In the genomic region with DNA sequence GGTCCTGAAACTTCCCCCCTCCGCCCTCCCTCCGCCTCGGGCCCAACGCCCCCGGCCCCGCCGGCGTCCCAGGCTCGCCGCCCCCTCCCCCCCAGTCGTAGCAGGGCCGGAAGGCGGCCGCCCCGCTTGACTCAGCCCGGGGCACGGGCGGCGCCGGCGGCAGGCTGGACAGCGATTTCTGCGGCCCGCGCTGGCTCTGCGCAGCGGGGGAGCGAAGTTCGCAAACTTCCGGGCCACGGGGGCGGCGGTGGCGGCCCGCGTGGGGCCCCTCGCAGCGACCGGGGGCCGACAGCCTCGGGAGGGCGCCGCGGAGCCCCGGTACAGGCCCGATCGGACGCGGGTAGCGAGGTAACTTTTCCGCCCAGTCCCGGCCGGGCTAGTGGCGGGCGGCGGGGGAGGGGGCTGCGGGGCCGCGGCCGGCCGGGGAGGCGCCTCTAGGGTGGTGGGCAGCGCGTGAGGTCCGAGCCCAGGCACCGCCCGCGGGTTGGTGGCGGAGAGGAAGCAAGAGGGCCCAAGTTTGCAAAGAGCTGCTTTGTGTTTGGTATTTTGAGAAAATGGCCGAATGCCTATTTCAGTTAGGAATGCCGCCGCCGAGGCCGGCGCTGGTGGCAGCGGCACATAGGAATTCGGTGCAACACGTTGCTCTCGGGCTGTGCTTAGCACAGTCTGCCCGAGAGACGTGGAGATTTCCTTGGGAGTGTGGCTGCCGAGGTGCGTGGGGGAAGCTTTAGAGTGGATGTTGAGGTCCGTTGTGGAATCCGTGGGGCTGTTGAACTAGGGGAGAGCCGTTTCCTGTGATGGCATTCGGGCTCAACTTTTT, we compare ENCODE assay signal across 8 mouse cellular contexts. TPM values are rescaled to one million over a fixed set of nuclear protein-coding genes. Genes with fewer than 3 reads are reported as not detected.
DNase-seq lines count a peak whose midpoint lies in the region; ATAC-seq and TF ChIP-seq lines count a peak whose summit lies in the region.

No protein-coding gene starts in this region.

- H3K27ac ChIP-seq in embryonic fibroblast, embryonic 13.5 days (ENCODE audit: insufficient read depth, low read length), result peak overlapping the region; percentile 86
- H3K27ac ChIP-seq in heart, embryonic 13.5 days (replicated peaks), result peak overlapping the region; percentile 98
- peak overlapping the region; percentile 99 for H3K27ac ChIP-seq in kidney, postnatal 0 days
- H3K27ac ChIP-seq in lung, embryonic 14.5 days (ENCODE audit: low read depth), result peak overlapping the region; percentile 99
- peak overlapping the region; percentile 85 for H3K27ac ChIP-seq in neural tube, embryonic 15.5 days (replicated peaks)
- H3K27ac ChIP-seq in thymus, adult 2 months (ENCODE audit: control insufficient read depth, insufficient read depth, low read length), result peak overlapping the region; percentile 90

- no peaks in the 10 kb centered on the region for H3K27me3 ChIP-seq in heart, embryonic 13.5 days (replicated peaks)
- no peaks in the 10 kb centered on the region for H3K27me3 ChIP-seq in kidney, postnatal 0 days (ENCODE audit: insufficient read depth, low read length)
- no peaks in the 10 kb centered on the region for H3K27me3 ChIP-seq in lung, embryonic 14.5 days (ENCODE audit: insufficient read depth, low read length)
- 0 out of 2 replicates have a peak, but pooled peaks cover 2% of the 10 kb centered on the region for H3K27me3 ChIP-seq in neural tube, embryonic 15.5 days (replicated peaks)
- H3K27me3 ChIP-seq in thymus, adult 2 months (ENCODE audit: control insufficient read depth, insufficient read depth, low read length), result no peaks in the 10 kb centered on the region

- peak overlapping the region; percentile 75 for H3K4me2 ChIP-seq in heart, embryonic 13.5 days
- peak overlapping the region; percentile 77 for H3K4me2 ChIP-seq in kidney, postnatal 0 days (ENCODE audit: low read length)
- peak overlapping the region; percentile 77 for H3K4me2 ChIP-seq in lung, embryonic 14.5 days
- H3K4me2 ChIP-seq in neural tube, embryonic 15.5 days, result peak overlapping the region; percentile 67

- no peaks in the 10 kb centered on the region for H3K9me3 ChIP-seq in heart, embryonic 13.5 days
- H3K9me3 ChIP-seq in kidney, postnatal 0 days (replicated peaks; ENCODE audit: low read length), result no peaks in the 10 kb centered on the region
- H3K9me3 ChIP-seq in lung, embryonic 14.5 days (ENCODE audit: low read depth, low read length), result no peaks in the 10 kb centered on the region
- no peaks in the 10 kb centered on the region for H3K9me3 ChIP-seq in neural tube, embryonic 15.5 days (replicated peaks)

- no peak for TF ChIP-seq CTCF in embryonic fibroblast, embryonic 13.5 days (IDR thresholded peaks at IDR 0.05; ENCODE audit: borderline replicate concordance, insufficient read depth, low read length)
- no peak for TF ChIP-seq CTCF in kidney, postnatal 0 days (IDR thresholded peaks at IDR 0.05; ENCODE audit: low read depth)
- no peak for TF ChIP-seq CTCF in lung, embryonic 14.5 days (IDR thresholded peaks at IDR 0.05; ENCODE audit: low read depth)
- TF ChIP-seq CTCF in thymus, adult 2 months (IDR thresholded peaks at IDR 0.05; ENCODE audit: borderline replicate concordance, control insufficient read depth, extremely low read depth, insufficient read depth, low read length, poor library complexity), result peak; percentile 53; the same call in 1 of the 2 replicates

- under 1% methylated on average over 75 of the region's 87 CpGs for WGBS in heart, embryonic 13.5 days
- under 1% methylated on average over 79 of the region's 87 CpGs for WGBS in kidney, postnatal 0 days
- WGBS in lung, embryonic 14.5 days, result under 1% methylated on average over 63 of the region's 87 CpGs
- WGBS in neural tube, embryonic 15.5 days, result under 1% methylated on average over 83 of the region's 87 CpGs
- WGBS in thymus, adult 2 months, result under 1% methylated on average over 79 of the region's 87 CpGs

- TF ChIP-seq POLR2A in embryonic fibroblast, embryonic 13.5 days (IDR thresholded peaks at IDR 0.05; ENCODE audit: low read depth, low read length), result peak; percentile 5; the same call in 1 of the 2 replicates
- peak; percentile 10; the same call in 1 of the 2 replicates for TF ChIP-seq POLR2A in thymus, adult 2 months (IDR thresholded peaks at IDR 0.05; ENCODE audit: control insufficient read depth, extremely low read depth, insufficient read depth, low read length, poor library complexity)

- ATAC-seq in activated CD4-positive, CD25-positive, alpha-beta regulatory T cell, adult 4 months, result peak; percentile 50
- ATAC-seq in heart, embryonic 13.5 days (ENCODE audit: extremely low read depth, insufficient number of reproducible peaks, low FRiP score, low TSS enrichment), result peak; percentile 41; the same call in 1 of the 2 replicates
- peak; percentile 70 for ATAC-seq in kidney, postnatal 0 days (replicated peaks; ENCODE audit: low FRiP score, low read depth)
- ATAC-seq in lung, embryonic 14.5 days (ENCODE audit: insufficient read depth), result peak; percentile 64
- ATAC-seq in neural tube, embryonic 15.5 days (ENCODE audit: low FRiP score), result peak; percentile 65

- DNase-seq in 3T3-L1 (ENCODE audit: low read depth, low spot score), result peak; percentile 74
- DNase-seq in kidney, postnatal 0 days (ENCODE audit: low spot score), result peak; percentile 64
- peak; percentile 80 for DNase-seq in lung, embryonic 14.5 days
- peak; percentile 61 for DNase-seq in thymus, adult 2 months

- H3K36me3 ChIP-seq in heart, embryonic 13.5 days, result peaks cover 32% of the 10 kb centered on the region
- peaks cover 17% of the 10 kb centered on the region for H3K36me3 ChIP-seq in kidney, postnatal 0 days (ENCODE audit: insufficient read depth, low read length)
- H3K36me3 ChIP-seq in lung, embryonic 14.5 days (ENCODE audit: insufficient read depth), result peaks cover 35% of the 10 kb centered on the region
- peaks cover 8% of the 10 kb centered on the region; the same call in 1 of the 2 replicates for H3K36me3 ChIP-seq in neural tube, embryonic 15.5 days
- peaks cover 10% of the 10 kb centered on the region for H3K36me3 ChIP-seq in thymus, adult 2 months (ENCODE audit: control insufficient read depth, insufficient read depth, low read length)

- no peaks in the 10 kb centered on the region for H3K4me1 ChIP-seq in embryonic fibroblast, embryonic 13.5 days (ENCODE audit: control insufficient read depth, insufficient read depth, low read length)
- peaks cover 30% of the 10 kb centered on the region for H3K4me1 ChIP-seq in heart, embryonic 13.5 days
- H3K4me1 ChIP-seq in kidney, postnatal 0 days (replicated peaks; ENCODE audit: insufficient read depth, low read length), result 0 out of 2 replicates have a peak, but pooled peaks cover 4% of the 10 kb centered on the region
- H3K4me1 ChIP-seq in lung, embryonic 14.5 days (ENCODE audit: insufficient read depth), result peaks cover 6% of the 10 kb centered on the region; the same call in 1 of the 2 replicates
- peaks cover 16% of the 10 kb centered on the region for H3K4me1 ChIP-seq in neural tube, embryonic 15.5 days
- peaks cover 19% of the 10 kb centered on the region for H3K4me1 ChIP-seq in thymus, adult 2 months (replicated peaks; ENCODE audit: control insufficient read depth, insufficient read depth, low read length)

- peak overlapping the region; percentile 98 for H3K9ac ChIP-seq in heart, embryonic 13.5 days
- peak overlapping the region; percentile 98 for H3K9ac ChIP-seq in kidney, postnatal 0 days (ENCODE audit: low read depth, low read length)
- peak overlapping the region; percentile 94 for H3K9ac ChIP-seq in lung, embryonic 14.5 days
- H3K9ac ChIP-seq in neural tube, embryonic 15.5 days (replicated peaks), result peak overlapping the region; percentile 75

- H3K4me3 ChIP-seq in embryonic fibroblast, embryonic 13.5 days (ENCODE audit: insufficient read depth, low read length), result peak overlapping the region; percentile 88
- peak overlapping the region; percentile 94 for H3K4me3 ChIP-seq in heart, embryonic 13.5 days
- H3K4me3 ChIP-seq in kidney, postnatal 0 days (replicated peaks; ENCODE audit: low read depth, low read length), result peak overlapping the region; percentile 94
- peak overlapping the region; percentile 94 for H3K4me3 ChIP-seq in lung, embryonic 14.5 days (ENCODE audit: low read depth, low read length)
- H3K4me3 ChIP-seq in neural tube, embryonic 15.5 days (replicated peaks), result peak overlapping the region; percentile 72
- peak overlapping the region; percentile 95 for H3K4me3 ChIP-seq in thymus, adult 2 months (ENCODE audit: control insufficient read depth, insufficient read depth, low read length)

RNA-seq across cellular contexts. Expression of a gene that starts 1.0 kb away (rescaled TPM):
- polyA plus RNA-seq in activated CD4-positive, CD25-positive, alpha-beta regulatory T cell, adult 4 months (2017; shearing (Covaris generic)), result 10 to 100 TPM; 16.3 to 17.6 TPM
- 31.1 and 36.4 TPM in 2 replicates for polyA plus RNA-seq in embryonic fibroblast, embryonic 13.5 days (2011; ENCODE audit: insufficient read length, low read depth, missing spikeins)
- 21.1 and 23.2 TPM in 2 replicates for polyA plus RNA-seq in heart, embryonic 13.5 days (2015; fragmentation: Nextera tagmentation; extraction: Ambion mirVana)
- 32.7 and 34.1 TPM in 2 replicates for polyA plus RNA-seq in kidney, postnatal 0 days (2015; fragmentation: Nextera tagmentation; extraction: Ambion mirVana)
- polyA plus RNA-seq in lung, embryonic 14.5 days (2014; fragmentation: Nextera tagmentation; extraction: Ambion mirVana), result 42.6 and 43.5 TPM in 2 replicates
- 6.2 and 10.9 TPM in 2 replicates for polyA plus RNA-seq in neural tube, embryonic 15.5 days (2015; fragmentation: Nextera tagmentation; extraction: Ambion mirVana)
- 14.0 and 18.4 TPM in 2 replicates for polyA plus RNA-seq in thymus, adult 2 months (2012; rRNA removed)

RNA-seq across cellular contexts. Expression of a gene that starts 43.6 kb away (rescaled TPM):
- 1 to 10 TPM; 5.0 to 8.3 TPM for polyA plus RNA-seq in activated CD4-positive, CD25-positive, alpha-beta regulatory T cell, adult 4 months (2017; shearing (Covaris generic))
- 13.7 and 15.7 TPM in 2 replicates for polyA plus RNA-seq in embryonic fibroblast, embryonic 13.5 days (2011; ENCODE audit: insufficient read length, low read depth, missing spikeins)
- polyA plus RNA-seq in heart, embryonic 13.5 days (2015; fragmentation: Nextera tagmentation; extraction: Ambion mirVana), result 18.8 and 19.2 TPM in 2 replicates
- polyA plus RNA-seq in kidney, postnatal 0 days (2015; fragmentation: Nextera tagmentation; extraction: Ambion mirVana), result 27.0 and 28.4 TPM in 2 replicates
- 27.4 and 29.8 TPM in 2 replicates for polyA plus RNA-seq in lung, embryonic 14.5 days (2014; fragmentation: Nextera tagmentation; extraction: Ambion mirVana)
- 36.0 and 37.2 TPM in 2 replicates for polyA plus RNA-seq in neural tube, embryonic 15.5 days (2015; fragmentation: Nextera tagmentation; extraction: Ambion mirVana)
- 23.1 and 27.9 TPM in 2 replicates for polyA plus RNA-seq in thymus, adult 2 months (2012; rRNA removed)

RNA-seq across cellular contexts. Expression of a gene that starts 43.7 kb away (rescaled TPM):
- 10 to 100 TPM; 45.0 to 49.2 TPM for polyA plus RNA-seq in activated CD4-positive, CD25-positive, alpha-beta regulatory T cell, adult 4 months (2017; shearing (Covaris generic))
- 84.9 and 88.8 TPM in 2 replicates for polyA plus RNA-seq in embryonic fibroblast, embryonic 13.5 days (2011; ENCODE audit: insufficient read length, low read depth, missing spikeins)
- polyA plus RNA-seq in heart, embryonic 13.5 days (2015; fragmentation: Nextera tagmentation; extraction: Ambion mirVana), result 34.6 and 37.6 TPM in 2 replicates
- 46.1 and 49.7 TPM in 2 replicates for polyA plus RNA-seq in kidney, postnatal 0 days (2015; fragmentation: Nextera tagmentation; extraction: Ambion mirVana)
- polyA plus RNA-seq in lung, embryonic 14.5 days (2014; fragmentation: Nextera tagmentation; extraction: Ambion mirVana), result 73.2 and 74.6 TPM in 2 replicates
- 52.2 and 54.0 TPM in 2 replicates for polyA plus RNA-seq in neural tube, embryonic 15.5 days (2015; fragmentation: Nextera tagmentation; extraction: Ambion mirVana)
- 25.8 and 30.4 TPM in 2 replicates for polyA plus RNA-seq in thymus, adult 2 months (2012; rRNA removed)

RNA-seq across cellular contexts. Expression of a gene that starts 55.0 kb away (rescaled TPM):
- polyA plus RNA-seq in activated CD4-positive, CD25-positive, alpha-beta regulatory T cell, adult 4 months (2017; shearing (Covaris generic)), result under 1 TPM in 1 of 2 experiments, not detected in 1; 0.73 TPM
- polyA plus RNA-seq in embryonic fibroblast, embryonic 13.5 days (2011; ENCODE audit: insufficient read length, low read depth, missing spikeins), result 1.8 and 2.2 TPM in 2 replicates
- 5.7 and 5.9 TPM in 2 replicates for polyA plus RNA-seq in heart, embryonic 13.5 days (2015; fragmentation: Nextera tagmentation; extraction: Ambion mirVana)
- polyA plus RNA-seq in kidney, postnatal 0 days (2015; fragmentation: Nextera tagmentation; extraction: Ambion mirVana), result 0.77 and 1.0 TPM in 2 replicates
- polyA plus RNA-seq in lung, embryonic 14.5 days (2014; fragmentation: Nextera tagmentation; extraction: Ambion mirVana), result 0.32 and 1.3 TPM in 2 replicates
- 2.9 and 3.2 TPM in 2 replicates for polyA plus RNA-seq in neural tube, embryonic 15.5 days (2015; fragmentation: Nextera tagmentation; extraction: Ambion mirVana)
- polyA plus RNA-seq in thymus, adult 2 months (2012; rRNA removed), result 0.33 and 1.3 TPM in 2 replicates

Comparison
In these comparisons a context has a peak if more than half of its experiments do, and no peak if none do; other contexts are left out.
1. Peak in every context shown above with its lines: DNase-seq, ATAC-seq, H3K4me3 ChIP-seq and H3K27ac ChIP-seq.